In genomic region chr6:127446436-127446890, GRCm38 (mm10) we compare ENCODE assay signal across 7 mouse cellular contexts. TPM values are rescaled to one million over a fixed set of nuclear protein-coding genes. Genes with fewer than 3 reads are reported as not detected.
DNase-seq lines count a peak whose midpoint lies in the region; ATAC-seq and TF ChIP-seq lines count a peak whose summit lies in the region.

TSS of gene Parp11 (plus strand) at chr6:127446840.

- no peak within 1 kb of the TSS for H3K4me3 ChIP-seq in cortical plate, adult 2 months (ENCODE audit: insufficient read depth, low read length)
- no peak within 1 kb of the TSS for H3K4me3 ChIP-seq in intestine, embryonic 15.5 days (replicated peaks)

- DNase-seq in adrenal gland, adult (ENCODE audit: inconsistent age in 2 of 2, low spot score in 1 of 2), result peak; percentile 66 to 91
- peak; percentile 29 to 35 for DNase-seq in gastrocnemius, postnatal 36 days
- DNase-seq in left cerebral cortex, postnatal 25 days (ENCODE audit: low spot score in 2 of 2), result peak; percentile 74 to 75
- DNase-seq in mesoderm, embryonic 11.5 days (ENCODE audit: low read depth, low spot score), result peak; percentile 71
- peak; percentile 30 to 43 for DNase-seq in right cerebral cortex, postnatal 36 days (ENCODE audit: low spot score in 2 of 2)

- H3K27ac ChIP-seq in cortical plate, adult 2 months (ENCODE audit: insufficient read depth, low read length), result no peak within 1 kb of the TSS
- no peak within 1 kb of the TSS for H3K27ac ChIP-seq in intestine, embryonic 15.5 days

- H3K27me3 ChIP-seq in intestine, embryonic 15.5 days (replicated peaks), result no peaks in the 10 kb centered on the region

- TF ChIP-seq CTCF in cortical plate, adult 2 months (IDR thresholded peaks at IDR 0.05; ENCODE audit: extremely low read depth, insufficient read depth, low read length), result peak; percentile 93

- ATAC-seq in intestine, embryonic 15.5 days, result peak; percentile 51; the same call in 1 of the 2 replicates

- H3K36me3 ChIP-seq in intestine, embryonic 15.5 days, result no peaks in the 10 kb centered on the region

- H3K9me3 ChIP-seq in intestine, embryonic 15.5 days, result no peaks in the 10 kb centered on the region

- intact Hi-C loops in gastrocnemius, postnatal 36 days (cut with DNase I), result loop anchor here (2.0 kb wide), 2 partner anchors 118 to 304 kb away; no protein-coding TSS in a partner anchor
- intact Hi-C loops in left cerebral cortex, postnatal 25 days (cut with DNase I), result loop anchor here (2.0 to 5.0 kb wide), 3 partner anchors 84 to 298 kb away; no protein-coding TSS in a partner anchor

- no peak for TF ChIP-seq POLR2A in cortical plate, adult 2 months (IDR thresholded peaks at IDR 0.05; ENCODE audit: extremely low read depth, insufficient read depth, low read length)

- H3K4me2 ChIP-seq in intestine, embryonic 15.5 days (replicated peaks), result peak within 1 kb of the TSS; percentile 41

- no peak within 1 kb of the TSS for H3K9ac ChIP-seq in intestine, embryonic 15.5 days

- no peaks in the 10 kb centered on the region for H3K4me1 ChIP-seq in cortical plate, adult 2 months (ENCODE audit: control insufficient read depth, insufficient read depth, low read length)
- no peaks in the 10 kb centered on the region for H3K4me1 ChIP-seq in intestine, embryonic 15.5 days (replicated peaks)

- WGBS in intestine, embryonic 15.5 days, result 14% methylated on average over 8 of the region's 8 CpGs

RNA-seq across cellular contexts. Expression of gene Parp11, which starts in this region (rescaled TPM):
- 24.6 and 26.1 TPM in 2 replicates for polyA plus RNA-seq in cortical plate, adult 2 months (2012; rRNA removed)
- total RNA-seq in gastrocnemius, postnatal 36 days (2021), result 1 to 10 TPM; 4.2 to 4.8 TPM
- 19.3 and 20.6 TPM in 2 replicates for polyA plus RNA-seq in intestine, embryonic 15.5 days (2015; fragmentation: Nextera tagmentation; extraction: Ambion mirVana)
- 10 to 100 TPM; 29.8 to 33.1 TPM for total RNA-seq in left cerebral cortex, postnatal 25 days (2021)

Comparison
In these comparisons a context has a peak if more than half of its experiments do, and no peak if none do; other contexts are left out.
1. RNA of gene Parp11 (total RNA-seq): 29.8 to 33.1 TPM in left cerebral cortex, postnatal 25 days; 4.2 to 4.8 TPM in gastrocnemius, postnatal 36 days; every median in the first group is over 4 times any median in the second.
2. Peak in every context shown above with its lines, with median percentiles within 50 percentile points of each other: DNase-seq.